Mouse (Mus musculus) gastrocnemius, adult 2 months (tissue): ENCODE measurements around the gene Med15. TPM values are rescaled to one million over a fixed set of nuclear protein-coding genes. Genes with fewer than 3 reads are reported as not detected.
"Not testable (repeated sequence)": the region's sequence is repeated elsewhere in the genome, so short reads cannot be mapped to it uniquely, and the experiment has no call there.

Source experiments
- DNase-seq: peaks from one replicate; pipeline ENCODE4 v3.0.0; 2022
- H3K27ac ChIP-seq: fragments of 200-600 bp; 2 replicates; pipeline ENCODE4 v1.8.1; 2022; ENCODE audit warnings: mild to moderate bottlenecking
- H3K4me3 ChIP-seq: fragments of 200-600 bp; 2 replicates; pipeline ENCODE4 v1.8.1; 2022; ENCODE audit warnings: mild to moderate bottlenecking, moderate library complexity
- CTCF ChIP-seq: fragments of 200-600 bp; IDR thresholded peaks from 2 replicates; pipeline ENCODE4 v1.8.1; 2022; ENCODE audit warnings: antibody characterized with exemption, mild to moderate bottlenecking, moderate library complexity
- intact Hi-C: fragments of 180-260 bp; cut with DNase I; formaldehyde crosslinking; loops from one replicate; pipeline ENCODE4 v1.15.1; 2025
- total RNA-seq, 2 experiments: library from RNA; stranded (reverse); gene quantifications; 2 replicates each; pipeline ENCODE4 v1.2.3; 2021

The Med15 gene
- total RNA-seq, 2 experiments from 2014 or later, result 20.2 to 20.5 TPM

DNA sequence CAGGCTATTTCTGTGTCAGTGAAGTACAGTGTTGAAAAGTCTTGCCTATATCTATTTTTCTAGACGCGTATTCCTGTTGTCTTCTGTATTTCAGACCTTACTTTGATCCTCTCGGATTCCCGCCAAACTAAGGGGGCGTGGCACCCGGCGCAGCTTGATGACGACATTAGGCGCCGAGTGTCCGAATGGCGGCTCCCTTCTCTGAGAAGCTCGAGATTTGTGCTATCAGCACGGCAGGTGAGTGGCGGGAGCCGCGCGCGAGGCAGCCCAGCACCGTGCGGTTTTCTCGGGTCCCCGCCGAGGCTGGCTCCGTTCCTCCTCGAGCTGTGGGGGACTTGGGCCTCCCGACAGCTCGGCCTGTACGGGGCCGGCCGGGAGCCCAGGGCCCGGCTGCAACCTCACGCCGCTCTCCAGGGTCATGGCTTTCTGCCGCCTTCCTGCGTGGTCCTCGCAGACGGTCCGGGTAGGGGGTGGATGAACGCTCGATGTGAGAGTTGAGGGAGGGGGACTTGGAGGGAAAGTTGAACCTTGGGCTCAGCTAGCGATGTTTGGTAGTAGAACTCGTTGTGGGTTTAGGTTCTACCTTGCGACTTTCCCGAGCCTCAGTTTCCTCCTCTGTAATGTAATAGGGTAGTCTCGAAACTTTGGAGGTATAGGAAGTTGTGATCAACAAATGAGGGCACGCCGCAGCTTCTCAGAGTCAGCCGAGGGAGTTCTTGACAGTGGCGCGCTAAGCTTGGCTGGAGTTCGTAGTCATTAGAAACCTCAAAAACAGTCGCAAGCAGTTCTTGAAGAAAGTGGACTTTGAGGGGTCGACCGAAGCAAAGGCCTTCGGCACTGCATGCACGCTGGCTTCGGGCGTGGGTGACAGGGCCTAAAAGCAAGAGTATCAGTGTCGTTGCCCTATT, 113.2 kb downstream of the Med15 start, which contains the start of gene Smpd4:
TSS of gene Smpd4 (plus strand) at position 157 of the 908 bp plus-strand sequence.
- intact Hi-C loops, result loop anchor here (2.0 kb wide), 1 partner anchor 61 kb away; no protein-coding TSS in a partner anchor
- no peak for TF ChIP-seq CTCF
- Histone ChIP-seq H3K4me3 (peak within 1 kb of the TSS; percentile 89), H3K27ac (peak within 1 kb of the TSS; percentile 82)
- peak; percentile 91 for DNase-seq

GRCm38 (mm10) chr16:17617922-17618565, 114.6 kb downstream of the Med15 start:
- peak; percentile 49 for DNase-seq
- intact Hi-C loops, result loop anchor here (2.0 kb wide), 1 partner anchor 59 kb away; no protein-coding TSS in a partner anchor
- H3K27ac ChIP-seq, result no peak overlapping the region

GRCm38 (mm10) chr16:17616212-17616611, 116.5 kb downstream of the Med15 start:
- intact Hi-C loops, result no loop called here
- H3K4me3 ChIP-seq, result no peak overlapping the region
- no peak for TF ChIP-seq CTCF

More at GRCm38 (mm10) chr16:17617922-17618565, 114.6 kb downstream of the Med15 start:
- H3K4me3 ChIP-seq, result no peak overlapping the region
- peak; percentile 64 for TF ChIP-seq CTCF

DNA sequence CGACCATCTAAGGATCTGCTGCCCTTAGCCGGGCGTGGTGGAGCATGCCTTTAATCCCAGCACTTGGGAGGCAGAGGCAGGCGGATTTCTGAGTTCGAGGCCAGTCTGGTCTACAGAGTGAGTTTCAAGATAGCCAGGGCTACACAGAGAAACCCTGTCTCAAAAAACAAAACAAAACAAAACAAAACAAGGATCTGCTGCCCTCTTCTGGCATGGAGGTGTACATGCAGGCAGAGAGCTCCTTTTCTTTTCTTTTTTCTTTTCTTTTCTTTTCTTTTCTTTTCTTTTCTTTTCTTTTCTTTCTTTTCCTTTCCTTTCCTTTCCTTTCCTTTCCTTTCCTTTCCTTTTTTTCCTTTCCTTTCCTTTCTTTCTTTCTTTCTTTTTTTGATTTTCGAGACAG, 118.0 kb downstream of the Med15 start:
- H3K27ac ChIP-seq, H3K4me3 ChIP-seq, DNase-seq, intact Hi-C loops: not testable (repeated sequence)
- TF ChIP-seq CTCF, result peak; percentile 70

More at GRCm38 (mm10) chr16:17616212-17616611, 116.5 kb downstream of the Med15 start:
- H3K27ac ChIP-seq, result no peak overlapping the region
- DNase-seq, result no peak

GRCm38 (mm10) chr16:17611383-17611782, 121.3 kb downstream of the Med15 start:
- no peak overlapping the region for H3K27ac ChIP-seq
- no peak for TF ChIP-seq CTCF
- H3K4me3 ChIP-seq, result no peak overlapping the region
- no peak for DNase-seq
- intact Hi-C loops, result no loop called here

DNA sequence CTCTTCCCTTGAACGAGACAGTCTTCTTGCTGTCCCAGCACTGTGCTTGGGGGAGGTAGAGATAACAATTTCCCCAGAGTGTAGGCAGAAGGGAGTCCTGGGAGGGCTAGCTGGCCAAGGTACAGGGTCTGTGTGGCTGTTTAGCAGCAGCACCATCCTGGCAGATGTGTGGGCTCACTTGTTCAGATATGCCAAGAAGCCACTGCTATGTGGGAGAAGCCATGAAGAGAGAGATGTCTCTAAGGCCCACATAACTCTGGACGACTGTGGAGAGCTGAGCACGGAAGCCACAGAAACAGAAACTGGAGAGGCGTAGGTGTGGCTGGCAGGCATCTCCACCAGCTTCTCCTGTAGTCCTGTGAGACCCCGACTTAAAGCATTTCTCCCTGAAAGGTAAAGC, 127.0 kb downstream of the Med15 start:
- Histone ChIP-seq H3K4me3 (no peak overlapping the region), H3K27ac (no peak overlapping the region)
- intact Hi-C loops, result no loop called here
- no peak for DNase-seq
- TF ChIP-seq CTCF, result no peak

DNA sequence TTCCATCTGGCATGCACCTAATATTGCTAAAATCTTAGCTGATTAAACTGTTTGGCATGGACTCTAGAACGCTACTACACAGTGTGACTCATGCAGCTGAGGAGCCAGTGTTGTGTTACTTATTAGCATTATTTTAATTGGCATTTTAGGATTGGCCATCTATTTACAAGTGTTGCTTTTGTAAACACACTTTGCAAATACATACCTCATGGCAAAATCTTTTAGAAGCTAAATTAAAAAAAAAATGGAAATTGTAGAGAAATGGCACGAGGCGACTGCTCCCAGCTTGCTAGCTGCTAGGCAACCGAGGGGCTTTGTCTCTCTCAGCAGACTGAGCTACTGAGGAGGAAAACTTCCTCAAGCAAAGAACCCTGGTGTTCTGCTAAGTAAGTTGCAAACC, 127.8 kb downstream of the Med15 start:
- Histone ChIP-seq H3K27ac (no peak overlapping the region), H3K4me3 (no peak overlapping the region)
- intact Hi-C loops, result no loop called here
- TF ChIP-seq CTCF, result no peak
- DNase-seq, result no peak

Other genes with a start within 250 kb of the Med15 start
- gene Aifm3, start 243.3 kb downstream of the Med15 start, total RNA-seq, result under 1 TPM in 1 of 2 experiments, not detected in 1; 0.08 TPM
- gene Lztr1, start 224.2 kb downstream of the Med15 start, total RNA-seq, result 10 to 100 TPM; 25.2 to 25.9 TPM
- 10 to 100 TPM; 15.8 to 16.0 TPM for gene Thap7, start 201.8 kb downstream of the Med15 start, total RNA-seq
- 1 to 10 TPM; 1.6 to 1.8 TPM for gene Lrrc74b, start 171.6 kb downstream of the Med15 start, total RNA-seq
- 10 to 100 TPM in 1 of 2 experiments, 1 to 10 TPM in 1; 9.9 to 11.7 TPM for gene P2rx6, start 171.0 kb downstream of the Med15 start, total RNA-seq
- gene Slc7a4, start 149.7 kb downstream of the Med15 start, total RNA-seq, result under 1 TPM in 1 of 2 experiments, not detected in 1; 0.22 TPM
- gene Smpd4, start 113.5 kb downstream of the Med15 start, total RNA-seq, result 10 to 100 TPM; 10.8 to 11.2 TPM
- gene Ccdc74a, start 86.4 kb downstream of the Med15 start, total RNA-seq, result under 1 TPM; 0.61 to 0.78 TPM
- 10 to 100 TPM; 20.5 to 23.6 TPM for gene Klhl22, start 26.7 kb upstream of the Med15 start, total RNA-seq
- 1 to 10 TPM; 3.6 to 5.2 TPM for gene Scarf2, start 64.4 kb upstream of the Med15 start, total RNA-seq
- gene B830017H08Rik, start 100.2 kb upstream of the Med15 start, total RNA-seq, result not detected
- gene Car15, start 105.5 kb upstream of the Med15 start, total RNA-seq, result 1 to 10 TPM; 1.3 to 2.1 TPM
- under 1 TPM; 0.15 to 0.56 TPM for gene Gm20518, start 158.8 kb upstream of the Med15 start, total RNA-seq
- under 1 TPM; 0.10 to 0.17 TPM for gene Tssk1, start 161.3 kb upstream of the Med15 start, total RNA-seq
- gene Dgcr2, start 165.7 kb upstream of the Med15 start, total RNA-seq, result 10 to 100 TPM; 22.2 to 26.4 TPM
- not detected for gene Tssk2, start 165.7 kb upstream of the Med15 start, total RNA-seq
- 1 to 10 TPM; 6.1 to 6.4 TPM for gene Ess2, start 178.5 kb upstream of the Med15 start, total RNA-seq
- gene Gsc2, start 182.2 kb upstream of the Med15 start, total RNA-seq, result not detected
- 1 to 10 TPM; 2.7 to 4.6 TPM for gene Slc25a1, start 195.3 kb upstream of the Med15 start, total RNA-seq
- gene Vpreb2, start 247.5 kb upstream of the Med15 start, total RNA-seq, result not detected